Mouse (Mus musculus): ENCODE measurements around the gene Trmt10b.

Trmt10b gene

GRCm38 (mm10) chr4:45296662-45297564 is at the start of gene Trmt10b:
Gene Trmt10b, plus strand, starts transcription at chr4:45297127.
- DNase-seq = peak; percentile 77

GRCm38 (mm10) chr4:45251265-45251664 is 45.7 kb upstream of the Trmt10b start:
- DNase-seq = no peak

GRCm38 (mm10) chr4:45252861-45253262 is 44.1 kb upstream of the Trmt10b start:
- DNase-seq = peak; percentile 23

- no peak for DNase-seq
Observed at GRCm38 (mm10) chr4:45253839-45254601, 42.9 kb upstream of the Trmt10b start.

- no peak for DNase-seq
Observed at GRCm38 (mm10) chr4:45259232-45259832, 37.6 kb upstream of the Trmt10b start.

GRCm38 (mm10) chr4:45261551-45261950 is 35.4 kb upstream of the Trmt10b start:
- no peak for DNase-seq

GRCm38 (mm10) chr4:45267883-45268282 is 29.0 kb upstream of the Trmt10b start:
- no peak for DNase-seq

- DNase-seq = no peak
Observed at GRCm38 (mm10) chr4:45271041-45271452, 25.9 kb upstream of the Trmt10b start.

- no peak for DNase-seq
Observed at GRCm38 (mm10) chr4:45275770-45276169, 21.2 kb upstream of the Trmt10b start.

GRCm38 (mm10) chr4:45279292-45279691 is 17.6 kb upstream of the Trmt10b start:
- no peak for DNase-seq

GRCm38 (mm10) chr4:45279981-45280548 is 16.9 kb upstream of the Trmt10b start:
- DNase-seq = peak; percentile 54

GRCm38 (mm10) chr4:45286318-45286717 is 10.6 kb upstream of the Trmt10b start:
- no peak for DNase-seq

- no peak for DNase-seq
Observed at GRCm38 (mm10) chr4:45287906-45288305, 9.0 kb upstream of the Trmt10b start.

GRCm38 (mm10) chr4:45305536-45305935 is 8.6 kb downstream of the Trmt10b start:
- no peak for DNase-seq

GRCm38 (mm10) chr4:45308046-45308445 is 11.1 kb downstream of the Trmt10b start:
- DNase-seq = no peak

- no peak for DNase-seq
Observed at GRCm38 (mm10) chr4:45308606-45309005, 11.7 kb downstream of the Trmt10b start.

GRCm38 (mm10) chr4:45311056-45311455 is 14.1 kb downstream of the Trmt10b start:
- no peak for DNase-seq

- peak; percentile 88 for DNase-seq
Observed at GRCm38 (mm10) chr4:45320159-45320816, 23.4 kb downstream of the Trmt10b start.

- DNase-seq = no peak
Observed at GRCm38 (mm10) chr4:45331139-45331538, 34.2 kb downstream of the Trmt10b start.

GRCm38 (mm10) chr4:45332466-45332865 is 35.5 kb downstream of the Trmt10b start:
- no peak for DNase-seq

- DNase-seq = no peak
Observed at GRCm38 (mm10) chr4:45341226-45341625, 44.3 kb downstream of the Trmt10b start.

- DNase-seq = peak; percentile 92
Observed at GRCm38 (mm10) chr4:45341669-45342249, 44.8 kb downstream of the Trmt10b start, which contains the start of gene Dcaf10. Gene Dcaf10, plus strand, starts transcription at chr4:45342101.
